Mouse (Mus musculus) neural tube, embryonic 10.5 days (tissue): ENCODE results near the gene Vps26c.
"Not testable (repeated sequence)": the region's sequence is repeated elsewhere in the genome, so short reads cannot be mapped to it uniquely, and the experiment has no call there.

Source experiments
- DNase-seq: peaks from one replicate; pipeline ENCODE4 v3.0.0-alpha.2; 2017; ENCODE audit warnings: low spot score; ENCODE audit errors: extremely low spot score

Vps26c gene

DNA sequence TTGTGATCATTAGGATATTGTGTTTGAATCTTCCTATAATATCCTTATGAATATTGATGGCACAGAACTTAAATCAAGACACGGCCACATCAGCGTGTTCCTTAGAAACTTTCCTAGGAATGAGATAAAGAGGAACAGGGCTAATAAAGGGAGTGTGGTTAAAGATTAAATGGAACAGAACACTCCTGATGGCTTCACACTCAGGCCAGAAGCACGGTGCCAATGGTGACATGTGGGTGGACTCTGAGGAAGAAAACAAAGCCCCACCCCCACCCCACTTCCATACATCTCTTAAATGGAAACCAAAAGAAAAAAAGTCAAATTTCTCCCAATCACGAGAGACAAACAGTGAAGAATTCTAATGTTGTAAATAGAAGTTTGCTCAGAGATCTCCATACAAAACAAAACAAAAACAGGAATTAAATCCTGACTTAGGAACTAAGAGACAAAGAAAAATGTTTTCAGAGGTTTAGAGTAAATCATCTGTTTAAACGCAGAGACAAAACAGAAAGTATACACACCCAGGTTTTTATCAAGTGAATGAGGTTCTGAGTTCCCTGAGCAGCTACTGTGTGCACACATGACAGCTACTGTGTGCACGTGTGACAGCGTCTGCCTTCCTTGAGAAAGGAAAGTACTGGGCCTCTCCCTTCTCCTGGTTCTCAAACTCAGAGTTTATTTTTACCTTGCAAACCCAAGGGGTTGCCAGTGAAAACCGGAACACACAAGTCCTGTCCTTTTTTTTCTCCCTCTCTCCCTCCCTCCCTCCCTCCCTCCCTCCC, 19.3 kb upstream of the Vps26c start:
- no peak for DNase-seq

DNA sequence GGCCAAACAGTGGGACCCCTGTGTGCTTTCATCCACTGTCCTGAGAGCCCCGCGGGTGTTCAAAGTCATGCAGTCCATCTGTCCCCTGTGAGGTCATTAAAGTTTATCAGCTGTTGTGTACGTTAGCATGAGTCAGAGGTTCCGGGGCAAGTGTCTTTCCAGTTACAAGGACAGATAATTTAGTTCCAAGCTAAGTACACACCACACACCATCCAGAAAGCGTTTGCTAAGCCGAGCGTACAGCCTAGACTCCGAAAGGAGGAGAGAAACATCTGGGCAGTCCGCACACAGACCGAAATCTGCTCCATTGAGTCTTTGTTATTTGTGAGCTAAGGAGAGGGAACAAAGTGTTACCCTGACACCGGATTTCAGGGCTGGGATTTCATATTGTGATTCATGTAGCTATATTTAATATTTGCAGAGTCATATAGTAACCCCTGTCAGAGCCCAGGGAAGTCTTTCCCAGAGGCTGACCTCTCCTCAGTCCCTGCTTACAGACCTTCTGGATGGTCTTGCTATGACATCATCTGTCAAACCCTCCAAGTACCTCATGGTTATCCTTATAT, 18.0 kb upstream of the Vps26c start:
- no peak for DNase-seq

DNA sequence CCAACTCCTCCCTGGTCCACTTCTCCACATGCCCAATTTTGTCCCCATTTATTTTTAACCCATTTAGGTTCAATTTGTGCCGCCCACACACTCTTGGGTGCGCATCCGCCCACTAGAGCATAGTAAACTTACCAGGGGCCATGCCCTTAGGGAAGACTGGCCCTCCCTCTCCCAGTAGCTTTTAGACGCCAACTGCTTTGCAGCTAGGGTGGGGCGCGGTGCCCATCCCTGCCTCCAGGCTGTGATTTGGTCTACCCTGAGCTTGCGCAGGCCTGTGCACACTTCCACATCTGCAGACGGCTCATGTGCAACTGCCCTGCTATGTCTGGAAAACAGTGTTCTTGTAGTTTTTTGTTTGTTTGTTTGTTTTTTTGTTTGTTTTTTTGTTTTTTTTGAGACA, 16.3 kb upstream of the Vps26c start:
- DNase-seq = no peak

DNA sequence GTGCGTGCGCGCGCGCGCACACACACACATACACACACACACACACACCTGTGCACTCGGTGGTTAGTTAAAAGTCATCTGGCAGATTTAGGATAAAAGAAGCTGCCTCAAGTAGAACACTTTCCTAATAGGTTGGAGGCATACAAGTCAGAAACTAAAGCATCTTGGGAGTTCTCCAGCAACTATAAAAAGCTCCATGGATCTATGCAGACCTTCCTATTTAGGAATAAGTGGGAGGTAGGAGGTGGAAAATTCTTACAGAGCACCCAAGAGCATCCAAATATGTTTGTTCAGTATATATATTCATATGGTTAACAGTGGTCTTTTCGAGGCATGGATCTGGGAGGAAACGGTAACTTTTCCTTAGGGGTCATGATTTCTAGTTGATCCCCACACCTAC, 13.5 kb upstream of the Vps26c start:
- no peak for DNase-seq

DNA sequence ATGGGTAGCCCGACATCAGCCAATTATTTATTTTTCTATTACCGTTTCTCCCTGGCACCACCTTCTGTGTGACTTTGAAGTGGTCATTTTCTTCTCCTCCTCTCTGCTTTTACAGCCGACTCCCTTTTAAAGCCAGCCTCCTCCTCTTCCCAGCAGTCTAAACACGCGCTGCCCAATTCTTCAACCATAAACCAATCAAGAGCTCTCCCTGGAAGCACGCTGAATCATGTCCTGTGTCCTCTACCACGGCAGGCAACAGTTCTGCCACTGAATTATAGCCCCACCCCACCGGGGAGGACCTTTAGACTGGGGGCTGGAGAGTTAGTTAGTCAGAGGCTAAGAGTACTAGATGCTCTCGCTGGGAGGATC, 10.5 kb upstream of the Vps26c start:
- no peak for DNase-seq

DNA sequence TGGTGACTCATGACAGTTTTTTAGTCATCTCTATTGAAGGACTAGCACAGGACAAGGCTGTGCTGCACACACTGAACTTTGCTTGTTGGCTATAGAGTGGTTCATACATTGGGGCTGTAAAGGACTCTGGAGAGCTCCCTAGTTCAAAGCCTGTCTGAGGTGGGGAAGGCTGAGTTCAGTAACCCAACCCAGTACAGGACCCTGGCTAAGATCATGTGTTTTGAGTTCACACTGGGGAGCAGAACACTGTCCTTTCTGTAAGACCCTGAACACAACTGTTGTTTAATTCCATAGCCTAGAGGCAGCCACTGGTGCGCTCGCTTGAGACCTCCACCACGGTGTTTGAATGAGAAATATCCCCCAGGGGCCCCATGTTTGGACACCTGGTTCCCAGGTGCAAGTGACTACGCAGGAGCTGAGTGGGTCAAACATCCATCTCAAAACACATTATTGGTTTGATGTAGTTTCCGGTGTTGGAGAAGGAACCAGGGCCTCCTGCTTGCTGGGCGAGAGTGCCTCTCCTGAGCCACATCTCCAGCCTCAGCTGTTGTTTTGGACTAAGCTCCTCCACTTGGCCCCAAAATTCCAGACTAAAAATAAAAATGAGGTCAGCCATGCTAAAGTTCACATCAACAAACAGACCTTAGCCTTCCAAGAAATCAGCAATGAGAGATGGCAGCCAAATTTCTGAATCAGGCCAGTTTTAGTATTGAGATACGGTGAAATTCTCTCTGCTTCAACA, 10.0 kb upstream of the Vps26c start:
- DNase-seq = no peak

DNA sequence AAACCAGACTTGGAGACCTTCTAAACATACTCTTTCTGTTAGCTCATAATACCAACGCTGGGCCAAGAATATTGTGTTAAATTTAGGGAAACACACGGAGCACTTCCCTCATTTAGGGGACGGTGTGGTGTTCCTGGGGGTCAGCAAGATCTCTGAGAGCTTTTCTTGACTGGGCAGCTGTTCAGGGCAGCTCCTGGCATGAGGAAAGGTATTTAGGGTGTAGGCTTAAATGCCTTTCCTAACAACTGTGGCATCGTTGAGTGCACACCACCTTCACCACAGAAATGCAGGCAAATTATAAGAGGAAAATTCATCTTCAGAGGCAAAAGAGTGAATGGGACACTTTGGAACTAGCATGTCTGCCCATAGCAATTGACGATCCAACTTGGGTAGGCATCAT, 9.1 kb upstream of the Vps26c start:
- no peak for DNase-seq

DNA sequence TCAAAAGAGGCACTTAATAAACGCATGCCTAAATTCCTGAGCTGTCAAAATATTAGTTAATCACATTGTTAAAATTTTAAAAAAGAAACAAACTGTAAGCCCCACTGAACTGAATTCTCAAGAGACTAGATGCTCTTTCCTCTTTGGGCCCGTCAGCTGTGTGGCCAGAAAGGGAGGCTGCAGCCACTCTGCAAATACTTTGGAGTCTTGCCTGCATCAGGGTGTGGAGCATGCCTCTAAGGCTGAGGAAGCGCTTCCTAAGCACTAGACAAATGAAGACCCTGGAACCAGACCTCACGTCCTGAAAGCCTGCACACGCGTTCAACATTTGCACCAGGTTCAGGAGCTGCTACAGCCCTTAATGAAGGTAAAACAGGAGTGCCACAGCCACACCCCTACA, 7.0 kb upstream of the Vps26c start:
- no peak for DNase-seq

DNA sequence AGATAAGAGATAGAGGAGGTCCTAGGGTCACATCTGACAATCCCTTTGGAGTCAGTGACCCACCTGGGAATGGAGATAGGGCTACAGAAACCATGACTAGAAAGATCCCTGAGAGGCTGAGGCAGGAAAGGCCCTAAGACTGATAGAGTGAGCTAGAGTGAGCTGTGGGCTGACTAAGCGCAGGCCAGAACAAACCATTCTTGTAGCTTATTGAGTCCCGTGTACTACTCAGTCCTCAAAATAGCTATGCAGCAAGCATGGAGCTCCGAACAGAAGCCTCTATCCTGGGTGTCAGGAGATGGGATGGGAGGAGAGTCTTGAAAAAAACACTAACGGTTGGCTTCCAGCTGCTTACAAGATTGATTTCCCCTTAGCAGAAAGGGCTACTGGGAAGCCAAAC, 4.6 kb upstream of the Vps26c start:
- DNase-seq = no peak

DNA sequence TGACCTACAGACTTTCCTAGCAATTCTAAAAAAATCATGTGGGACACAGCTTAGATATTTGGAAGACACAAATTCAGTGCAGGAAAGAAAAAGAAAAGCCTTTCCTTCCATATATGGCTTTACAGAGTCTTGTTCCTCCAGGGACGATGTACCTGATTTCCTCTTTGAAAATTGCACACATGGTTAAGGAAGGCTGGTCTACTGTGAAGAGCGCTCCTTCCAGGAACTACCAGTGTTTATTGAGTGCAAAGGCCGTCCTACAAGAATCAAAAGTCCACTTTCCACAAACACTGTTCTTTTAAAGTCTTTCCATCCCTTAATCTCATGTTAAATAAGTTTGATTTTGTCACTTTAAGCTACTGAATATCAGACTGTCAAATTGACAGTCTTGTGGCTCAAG, 916 bp upstream of the Vps26c start:
- no peak for DNase-seq

DNA sequence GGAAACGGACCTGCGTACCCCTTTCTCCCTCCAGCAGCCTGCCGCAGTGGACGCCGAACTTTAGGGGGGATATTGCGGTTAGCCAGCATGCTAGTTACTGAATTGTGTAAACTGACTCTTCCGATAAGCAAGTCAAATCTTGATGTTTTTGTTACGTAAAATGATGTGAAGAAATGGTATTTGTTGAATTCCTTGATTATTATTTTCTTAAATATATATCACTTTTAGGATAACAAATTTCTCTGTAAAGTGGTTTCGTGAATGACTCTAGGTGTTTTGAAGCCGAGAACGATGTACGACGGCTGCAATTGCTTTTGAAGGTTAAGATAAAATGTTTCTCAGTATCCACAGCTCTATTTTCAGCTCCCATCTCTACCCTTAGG, 513 bp upstream of the Vps26c start:
- DNase-seq = no peak

DNA sequence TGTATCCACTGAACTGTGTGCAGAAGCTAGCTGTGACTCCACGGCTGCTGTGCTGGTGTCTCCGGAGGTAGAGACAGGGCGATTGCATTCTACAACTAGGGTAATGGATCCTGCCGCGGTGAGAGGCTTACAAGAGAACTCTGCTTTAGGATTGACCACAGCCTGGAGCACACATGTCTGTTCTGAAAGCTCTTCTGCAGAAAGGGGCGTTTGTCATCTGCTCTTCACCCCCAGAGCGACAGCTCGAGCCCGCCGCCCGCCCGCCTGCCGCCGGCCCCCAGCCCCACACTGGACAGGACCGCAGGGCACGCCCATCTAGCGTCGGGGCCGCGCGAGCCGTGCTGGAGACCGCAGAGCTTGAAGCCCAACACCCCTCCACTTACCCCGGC, 681 bp downstream of the Vps26c start:
- DNase-seq = no peak

DNA sequence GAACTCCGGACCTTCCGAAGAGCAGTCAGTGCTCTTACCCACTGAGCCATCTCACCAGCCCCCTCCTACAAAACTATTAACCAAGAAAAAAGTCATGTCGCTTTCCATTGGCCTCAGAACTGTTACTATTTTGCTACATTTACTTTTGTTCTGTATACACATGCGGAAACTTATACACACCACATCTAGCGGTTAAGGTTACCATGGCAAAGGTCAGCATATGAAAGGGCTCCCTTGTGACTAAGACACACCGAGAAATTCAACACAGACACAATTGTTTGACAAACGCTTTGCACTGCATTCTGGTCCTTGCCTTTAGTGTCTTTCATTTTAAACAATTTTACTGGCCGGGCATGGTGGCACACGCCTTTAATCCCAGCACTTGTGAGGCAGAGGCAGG, 1.9 kb downstream of the Vps26c start:
- DNase-seq = no peak

DNA sequence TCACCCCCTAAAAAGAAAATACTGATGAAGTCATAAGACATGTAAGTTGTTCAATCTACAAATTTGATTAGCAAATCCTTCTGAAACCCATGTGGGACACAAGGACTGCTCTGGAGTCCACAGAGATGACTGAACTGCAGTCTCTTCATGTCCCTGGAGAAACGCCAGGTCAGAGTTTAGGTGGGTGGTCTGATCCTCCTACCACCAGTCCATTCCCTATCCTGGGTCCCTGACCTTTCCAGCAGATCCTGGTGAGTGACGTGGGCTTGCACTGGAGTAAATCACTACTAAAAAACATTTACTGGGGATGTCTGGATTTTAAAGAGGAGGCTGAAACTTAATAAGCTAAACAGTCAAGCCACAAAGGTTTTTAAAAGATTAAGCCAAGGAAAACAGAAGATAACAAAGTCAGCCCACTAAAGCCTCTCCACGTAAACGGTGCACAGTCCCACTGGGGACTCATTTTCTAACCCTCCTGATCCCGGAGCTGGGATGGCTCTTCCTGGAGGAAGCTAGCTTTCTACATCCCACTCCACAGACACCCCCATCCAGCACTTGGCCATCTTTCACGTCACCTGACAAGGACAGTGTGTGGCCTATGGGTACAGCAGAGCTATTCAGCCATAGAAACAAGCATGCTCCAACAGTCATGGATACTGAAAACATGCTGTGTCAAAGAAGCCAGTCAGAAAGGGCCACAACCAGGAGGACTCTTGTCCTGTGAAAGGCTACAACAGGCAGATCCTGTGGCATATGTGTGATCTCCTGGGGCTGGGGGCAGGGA, 2.8 kb downstream of the Vps26c start:
- no peak for DNase-seq

DNA sequence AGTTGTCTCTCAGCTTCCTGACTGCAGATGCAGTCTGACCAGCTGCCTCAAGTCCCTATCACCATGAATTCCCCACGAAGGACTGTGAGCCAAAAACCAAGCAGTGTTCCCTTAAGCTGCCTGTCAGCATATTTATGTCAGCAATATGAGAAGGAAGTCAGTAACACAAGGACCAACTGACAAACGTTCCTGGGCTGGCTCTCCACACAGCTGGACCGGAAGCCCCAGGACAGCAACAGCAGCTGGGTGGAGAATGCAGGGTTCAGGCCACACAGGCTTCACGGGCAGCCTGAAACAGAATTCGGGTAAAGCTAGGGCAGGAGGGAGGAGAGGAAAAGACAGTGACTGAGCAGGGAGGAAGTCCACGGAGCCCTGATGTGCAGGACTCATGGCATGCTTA, 7.6 kb downstream of the Vps26c start:
- DNase-seq = no peak

DNA sequence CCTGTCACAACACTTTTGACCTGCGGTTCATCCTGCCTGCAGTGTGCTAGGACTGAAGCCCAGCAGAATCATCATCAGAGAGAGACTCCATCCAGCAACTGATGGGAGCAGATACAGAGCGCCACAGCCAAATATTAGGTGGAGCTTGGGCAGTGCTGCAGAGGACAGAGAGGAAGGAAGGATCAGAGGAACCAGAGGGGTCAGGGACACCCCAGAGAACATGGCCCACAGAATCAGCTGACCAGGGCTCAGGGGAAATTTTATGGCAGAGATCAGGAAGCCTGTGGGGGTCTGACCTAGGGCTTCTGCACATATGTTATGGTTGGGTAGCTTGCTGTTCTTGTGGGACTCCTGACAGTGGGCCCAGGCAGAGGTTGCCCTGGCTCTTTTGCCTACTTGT, 9.0 kb downstream of the Vps26c start:
- no peak for DNase-seq

DNA sequence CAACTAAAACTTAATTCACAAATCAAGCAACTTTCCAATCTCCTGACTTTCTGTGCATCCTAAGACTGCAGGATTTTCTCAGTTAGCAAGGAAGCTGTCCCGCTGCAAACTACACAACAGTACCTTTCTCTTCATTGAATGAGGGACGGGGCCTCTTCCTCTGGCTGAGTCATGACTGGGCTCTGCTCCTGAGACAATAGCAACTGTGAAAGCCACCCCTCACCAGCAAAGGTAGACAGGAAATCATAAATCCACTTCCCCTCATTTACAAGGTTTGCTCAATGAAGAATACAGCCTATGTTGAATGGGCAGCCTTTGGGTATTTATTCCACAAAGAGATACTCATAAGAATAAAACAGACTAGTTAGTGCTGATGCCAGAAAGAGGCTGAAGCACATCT, 16.6 kb downstream of the Vps26c start:
- DNase-seq = no peak

DNA sequence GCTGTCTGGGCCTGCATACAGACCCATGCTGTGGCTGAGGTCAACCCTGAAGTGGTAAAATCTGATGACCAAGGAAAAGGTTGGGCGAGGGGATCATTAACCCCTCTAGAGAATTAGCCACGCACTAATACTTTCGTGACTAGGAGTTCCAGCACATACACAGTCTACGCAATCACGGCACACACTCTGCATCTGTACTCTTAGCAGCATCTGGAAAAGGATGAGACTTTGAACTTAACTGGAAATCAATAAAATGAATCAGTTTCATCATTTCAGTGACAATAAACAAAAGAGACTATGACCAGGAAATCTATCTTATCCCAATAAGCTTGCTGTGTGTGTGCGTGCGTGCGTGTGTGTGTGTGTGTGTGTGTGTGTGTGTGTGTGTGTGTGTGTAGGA, 17.9 kb downstream of the Vps26c start:
- no peak for DNase-seq

DNA sequence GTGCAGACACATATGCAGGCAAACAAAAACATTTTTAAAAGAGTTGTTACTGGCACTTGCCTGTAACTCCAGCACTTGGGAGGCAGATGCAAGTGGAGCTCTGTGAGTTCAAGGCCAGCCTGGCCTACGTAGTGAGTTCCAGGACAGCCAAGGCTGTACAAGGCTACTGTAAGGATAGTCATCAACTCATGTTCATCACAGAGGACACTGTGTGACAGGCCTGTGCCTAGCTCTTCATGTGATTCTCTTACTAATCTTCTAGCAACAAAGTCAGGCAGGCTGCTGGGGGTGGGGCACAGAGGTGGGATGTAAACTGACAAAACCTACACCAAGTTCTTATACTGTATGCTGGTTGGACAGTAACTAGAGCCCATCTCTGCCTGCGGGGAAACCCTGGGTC, 19.6 kb downstream of the Vps26c start:
- no peak for DNase-seq

DNA sequence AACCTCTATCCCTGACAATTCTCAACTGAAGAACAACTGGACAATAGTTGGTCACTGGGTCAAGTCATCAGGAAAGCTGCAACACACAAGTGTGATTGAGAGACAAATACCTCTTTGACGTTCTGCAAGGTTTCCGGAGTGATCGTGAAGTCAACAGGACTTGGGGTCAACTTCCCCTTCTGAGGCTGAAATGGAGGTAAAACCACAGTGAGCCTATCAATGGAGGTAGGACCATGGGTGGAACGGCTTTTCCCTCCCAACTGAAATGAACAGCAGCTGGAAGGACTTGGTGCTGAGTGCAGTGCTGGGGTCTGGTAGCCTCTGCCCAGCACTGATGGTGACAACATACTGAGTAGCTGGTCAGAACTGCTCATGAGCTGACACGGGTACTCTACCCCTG, 22.4 kb downstream of the Vps26c start:
- DNase-seq = no peak

DNA sequence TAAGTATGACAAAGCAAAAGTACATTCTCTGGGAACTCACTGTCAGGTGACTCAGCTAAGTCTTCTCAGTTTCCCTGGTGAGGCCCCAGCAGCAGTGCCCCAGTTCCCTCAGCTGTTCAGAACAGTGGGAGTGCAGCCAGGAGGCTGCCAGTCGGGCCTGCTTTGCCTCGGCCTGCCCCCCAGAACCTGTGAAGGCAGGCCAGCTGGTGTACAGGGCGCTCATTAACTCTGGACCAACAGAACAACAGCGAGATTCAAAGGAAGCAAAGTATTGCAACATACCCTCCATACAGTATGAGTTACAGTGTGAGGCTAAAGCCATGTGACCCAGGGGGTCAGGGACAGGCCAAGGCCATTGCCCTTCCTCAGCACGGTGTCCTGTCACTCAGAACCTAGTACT, 28.7 kb downstream of the Vps26c start:
- DNase-seq = no peak

DNA sequence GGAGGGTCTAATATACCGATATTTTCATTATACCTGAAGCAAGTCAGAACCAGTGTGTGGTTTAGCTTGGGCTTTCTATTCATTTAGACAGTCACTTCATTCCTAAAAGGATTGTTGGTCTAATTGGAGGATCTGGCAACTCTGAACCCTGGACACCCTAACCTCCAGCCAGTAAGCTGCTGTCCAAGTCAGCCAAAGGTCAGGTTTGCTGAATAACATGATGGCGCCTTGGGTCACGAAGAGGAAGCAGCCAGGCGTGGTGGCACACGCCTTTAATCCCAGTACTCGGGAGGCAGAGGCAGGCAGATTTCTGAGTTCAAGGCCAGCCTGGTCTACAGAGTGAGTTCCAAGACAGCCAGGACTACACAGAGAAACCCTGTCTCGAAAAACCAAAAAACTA, 29.5 kb downstream of the Vps26c start:
- DNase-seq = not testable (repeated sequence)
